Mouse (Mus musculus) kidney, postnatal 10 days (tissue): ENCODE measurements around the gene Slc8a1.

Experiments used
- DNase-seq: peaks from one replicate; pipeline ENCODE4 v3.0.0; 2021; ENCODE audit warnings: mixed read lengths

The Slc8a1 gene

GRCm38 (mm10) chr17:81502732-81503131 is 235.4 kb downstream of the Slc8a1 start:
- DNase-seq = no peak

- DNase-seq = no peak
These were observed 237.3 kb downstream of the Slc8a1 start for GRCm38 (mm10) chr17:81500686-81501407.

- DNase-seq = no peak
These were observed 240.3 kb downstream of the Slc8a1 start for GRCm38 (mm10) chr17:81497919-81498318.

DNA sequence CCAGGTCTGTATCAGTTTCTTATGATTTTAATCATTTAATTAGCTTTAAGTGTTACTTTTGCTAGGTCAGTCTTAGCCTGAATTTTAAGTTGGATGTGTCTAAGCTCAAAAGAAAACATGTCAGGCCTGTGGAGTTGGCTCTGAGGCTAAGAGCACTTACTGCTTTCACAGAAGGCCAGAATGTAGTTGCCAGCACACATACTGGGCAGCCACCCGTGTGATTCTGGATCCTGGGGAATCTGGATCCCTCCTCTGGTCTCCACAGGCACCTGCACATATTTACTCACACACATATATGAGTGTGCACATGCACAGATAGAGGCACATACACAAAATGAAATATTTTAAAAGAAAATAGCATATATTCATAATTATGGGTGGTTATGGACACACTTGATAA is 241.6 kb downstream of the Slc8a1 start:
- DNase-seq = no peak

DNA sequence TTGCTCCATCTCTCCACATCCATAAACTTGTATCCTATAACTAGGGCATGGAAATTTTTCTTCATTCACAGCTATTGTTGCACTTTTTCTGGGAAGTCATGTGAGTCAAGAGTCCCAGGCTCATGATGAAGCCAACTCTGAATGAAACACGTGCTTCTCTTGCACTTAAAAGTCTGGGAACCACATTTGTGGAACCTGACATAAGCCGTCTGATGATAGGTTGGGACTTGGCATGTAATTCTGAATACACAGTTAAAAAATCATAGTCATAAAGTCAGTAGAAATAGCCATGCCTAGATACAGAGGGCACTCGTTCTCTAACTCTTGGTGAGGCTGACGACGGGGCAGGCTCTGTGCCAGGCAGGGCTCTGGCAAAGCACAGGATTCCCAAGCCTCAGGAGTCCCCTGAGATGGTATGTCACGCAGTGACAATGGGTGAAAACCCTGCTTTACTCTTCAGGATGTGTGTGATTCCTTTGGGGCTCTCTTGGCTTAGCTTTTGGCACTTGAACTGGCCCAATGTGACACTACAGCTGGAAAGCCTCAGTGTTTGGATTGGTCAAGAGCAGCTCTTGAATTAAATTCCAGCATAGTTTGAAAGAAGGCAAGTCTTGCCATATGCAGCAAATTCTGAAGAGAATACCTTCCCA is 245.8 kb downstream of the Slc8a1 start:
- DNase-seq = peak; percentile 36

- DNase-seq = no peak
These were observed 251.8 kb downstream of the Slc8a1 start for GRCm38 (mm10) chr17:81486388-81486787.

DNA sequence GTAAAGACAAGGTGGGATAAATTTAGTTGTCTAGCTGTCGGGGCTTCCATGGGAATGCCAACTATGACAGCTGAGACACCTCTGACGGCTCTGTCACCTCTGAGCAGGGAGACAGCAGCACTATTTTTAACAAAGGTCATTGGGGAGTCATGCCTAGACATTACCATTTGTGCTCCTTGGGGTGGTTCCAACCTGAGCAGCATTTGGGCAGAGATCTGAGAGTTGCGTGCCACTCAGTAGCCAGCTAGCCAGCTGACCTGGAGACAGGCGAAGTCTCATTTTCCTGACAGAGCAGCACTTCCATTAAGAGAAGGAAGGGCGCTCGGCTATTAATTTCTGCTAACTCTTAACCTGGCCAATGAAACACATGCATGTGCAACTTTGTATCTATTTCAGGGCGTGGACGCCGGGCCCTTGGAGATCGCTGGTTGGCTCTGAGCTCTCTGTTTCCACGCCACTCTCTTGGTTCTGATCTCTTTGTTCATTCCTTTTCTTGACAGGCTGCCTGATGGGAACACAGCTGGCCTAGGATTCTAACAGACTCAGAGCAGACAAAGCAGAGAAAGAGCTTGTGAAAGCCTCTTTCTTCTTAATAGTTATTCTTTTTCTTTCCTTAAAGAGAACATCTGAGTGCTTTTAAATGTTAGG is 256.2 kb downstream of the Slc8a1 start:
- DNase-seq = no peak

- DNase-seq = peak; percentile 87
These were observed 257.6 kb downstream of the Slc8a1 start for GRCm38 (mm10) chr17:81480351-81481161.

- DNase-seq = no peak
These were observed 258.4 kb downstream of the Slc8a1 start for GRCm38 (mm10) chr17:81479807-81480206.

GRCm38 (mm10) chr17:81477420-81477819 is 260.8 kb downstream of the Slc8a1 start:
- DNase-seq = no peak

DNA sequence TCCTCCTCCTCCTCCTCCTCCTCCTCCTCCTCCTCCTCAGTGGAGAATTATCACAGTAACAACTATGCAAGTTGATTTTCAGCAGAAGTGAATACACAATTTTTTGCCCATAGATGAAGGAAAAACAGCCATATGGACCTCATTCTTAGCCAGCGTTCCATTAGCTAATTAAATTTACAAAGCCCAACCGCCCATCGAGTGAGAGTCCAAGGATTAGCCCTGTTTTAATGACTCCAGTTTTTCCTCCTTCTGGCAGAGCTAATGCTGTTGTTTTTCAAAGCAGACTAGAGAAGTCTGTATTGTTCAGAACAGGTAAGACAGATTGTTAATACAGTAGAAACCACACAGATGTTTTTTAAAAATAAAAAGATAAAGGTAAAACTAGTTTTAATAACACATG is 264.8 kb downstream of the Slc8a1 start:
- DNase-seq = no peak

- peak; percentile 9 for DNase-seq
These were observed 269.2 kb downstream of the Slc8a1 start for GRCm38 (mm10) chr17:81468941-81469340.

GRCm38 (mm10) chr17:81459379-81459778 is 278.8 kb downstream of the Slc8a1 start:
- no peak for DNase-seq

GRCm38 (mm10) chr17:81455977-81456376 is 282.2 kb downstream of the Slc8a1 start:
- DNase-seq = no peak

DNA sequence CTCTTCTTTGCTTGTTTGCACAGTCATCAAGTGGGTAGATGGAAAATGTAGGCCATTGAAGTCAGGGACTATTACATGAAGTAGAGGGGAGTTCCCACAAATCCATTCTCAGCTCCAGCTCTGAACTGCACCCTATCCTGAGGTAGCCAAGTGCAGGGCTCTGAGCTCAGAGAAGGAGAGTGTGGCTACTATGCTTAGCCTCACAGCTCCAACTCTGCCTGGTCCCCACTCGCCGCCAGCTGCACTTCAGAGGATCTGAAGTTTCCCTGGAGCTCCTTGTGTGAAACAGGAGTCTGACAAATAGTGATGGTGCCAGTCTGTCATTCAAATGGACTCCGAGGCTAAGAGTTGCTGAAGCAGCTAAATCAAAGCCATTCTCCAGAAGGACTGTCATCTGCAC is 282.9 kb downstream of the Slc8a1 start:
- DNase-seq = no peak

DNA sequence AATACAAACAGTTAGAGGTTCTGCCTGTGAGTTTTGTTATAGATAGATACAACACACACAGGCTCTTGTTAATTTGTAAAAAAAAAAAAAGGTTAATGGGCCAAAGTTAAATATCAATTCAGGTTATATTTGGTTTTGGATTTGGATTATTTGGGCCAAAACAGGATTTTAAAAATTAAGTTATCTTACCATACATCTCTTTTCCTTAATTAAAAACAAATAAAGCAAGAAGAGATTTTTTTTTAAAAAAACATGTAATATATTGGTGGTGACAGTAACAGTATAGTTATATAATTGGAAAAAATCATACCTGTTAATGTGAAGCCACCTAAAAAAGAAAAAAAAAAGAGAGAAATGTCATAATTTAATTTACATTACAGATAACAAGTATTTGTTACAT is 296.7 kb downstream of the Slc8a1 start, which contains the start of gene Gm11096:
TSS of gene Gm11096 (plus strand) at position 301 of the 400 bp plus-strand sequence.
- no peak for DNase-seq

DNA sequence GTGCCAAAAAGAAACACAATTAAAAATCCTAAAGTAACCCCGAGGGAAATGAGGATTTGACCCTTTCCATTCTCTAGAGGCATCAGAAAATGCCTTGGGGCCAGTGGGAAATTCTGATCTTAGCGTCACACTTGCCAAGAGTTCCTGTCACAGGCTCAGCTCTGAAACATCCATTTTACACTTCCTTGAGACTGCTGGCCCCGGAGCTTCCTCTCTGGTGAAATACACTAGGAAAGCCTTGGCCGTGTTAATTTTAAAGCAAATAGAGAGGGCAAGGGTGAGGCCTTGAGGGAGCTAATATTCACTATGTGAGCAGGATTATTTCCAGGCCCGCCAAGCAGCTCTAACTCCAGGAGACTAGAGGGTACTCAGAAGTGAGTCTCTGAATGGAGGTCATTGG is 305.0 kb downstream of the Slc8a1 start:
- peak; percentile 64 for DNase-seq

DNA sequence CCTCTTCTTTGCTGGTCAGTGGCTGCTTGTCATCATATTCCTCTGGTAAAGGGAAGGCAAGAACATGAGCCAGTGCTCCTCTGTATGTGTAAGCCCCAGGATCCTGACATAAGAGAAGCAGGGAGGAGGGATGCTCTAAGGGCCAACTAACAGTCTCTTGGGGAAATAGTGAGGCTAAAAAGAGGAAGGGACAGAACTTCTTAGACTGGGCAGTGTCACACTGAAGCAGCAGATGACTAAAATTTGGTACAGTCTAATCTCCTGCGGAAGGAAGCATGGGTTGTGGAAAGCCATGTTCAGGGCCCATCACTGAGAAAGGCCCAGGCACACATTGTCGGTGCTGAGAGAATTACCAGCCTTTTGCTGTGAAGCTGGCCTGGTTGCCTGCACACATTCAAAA is 305.4 kb downstream of the Slc8a1 start:
- no peak for DNase-seq

DNA sequence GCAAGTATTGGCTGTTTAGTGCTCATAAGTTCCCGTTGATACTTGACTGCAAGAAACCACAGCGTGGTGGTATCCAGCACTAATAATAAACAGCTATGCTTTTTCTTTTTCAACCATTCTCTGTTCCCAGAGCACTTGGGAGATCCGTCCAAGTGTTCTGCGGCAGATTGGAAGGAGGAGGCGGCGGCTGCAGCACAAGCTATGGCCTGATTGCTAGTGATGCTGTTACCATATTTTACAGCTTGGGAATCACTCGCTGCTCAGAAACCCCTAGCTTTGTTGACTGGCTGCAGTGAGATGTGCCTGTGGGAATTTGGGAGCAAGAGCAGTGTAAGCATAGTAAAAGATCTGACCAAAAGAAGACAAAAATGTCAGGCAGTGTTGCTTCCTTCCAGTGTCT is 310.9 kb downstream of the Slc8a1 start:
- no peak for DNase-seq

DNA sequence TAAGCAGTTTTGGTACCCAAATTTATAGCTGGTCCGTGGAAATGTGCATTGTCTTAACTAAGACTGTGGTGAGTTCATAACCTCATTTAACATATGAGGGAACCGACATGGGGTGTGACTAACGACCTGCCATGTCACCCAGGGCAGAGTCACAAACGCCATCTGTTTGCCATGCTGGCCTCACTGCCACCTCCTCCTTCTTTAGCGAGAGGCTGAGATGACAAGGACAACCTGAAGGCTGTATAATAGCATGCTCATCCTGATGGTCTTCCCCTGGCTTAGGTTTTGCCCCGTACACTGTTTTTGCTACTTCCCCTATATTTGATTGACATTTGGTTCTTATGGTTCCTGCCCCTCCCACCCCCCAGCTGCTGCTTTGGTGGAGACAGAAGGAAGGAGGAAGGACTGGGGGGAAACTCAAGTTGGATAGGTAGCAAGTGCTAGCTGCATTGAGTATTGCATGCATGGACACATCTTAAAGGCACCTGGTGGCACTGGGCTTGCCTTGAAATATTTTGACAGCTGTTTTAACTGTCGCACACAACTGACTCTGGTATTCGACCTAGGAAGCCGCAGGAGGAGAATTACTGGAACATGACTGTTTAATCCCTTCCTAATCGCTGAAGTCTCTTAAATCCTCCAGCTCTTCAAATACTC is 313.8 kb downstream of the Slc8a1 start:
- DNase-seq = no peak

GRCm38 (mm10) chr17:81419802-81420459 is 318.2 kb downstream of the Slc8a1 start:
- DNase-seq = no peak
